Mouse (Mus musculus) kidney, embryonic 14.5 days (tissue): Measurements from ENCODE around the gene Uso1. TPM values are rescaled to one million over a fixed set of nuclear protein-coding genes. Genes with fewer than 3 reads are reported as not detected.
A peak's percentile ranks its signal among the peaks of the same experiment; 100 is the strongest.

Experiments
- ATAC-seq: fragments of 200-750 bp; cut with Nextera tagmentation; 2 replicates; pipeline ENCODE4 v1.8.0; 2017; ENCODE audit warnings: moderate number of reproducible peaks, mild to moderate bottlenecking, moderate TSS enrichment, moderate library complexity; ENCODE audit not compliant: low FRiP score, low TSS enrichment
- H3K27ac ChIP-seq: fragments of 300-500 bp; sonication (generic); 2 replicates; pipeline ENCODE4 v1.5.1; 2014; ENCODE audit warnings: low read depth, mild to moderate bottlenecking, low read length, moderate library complexity, mixed read lengths
- H3K27me3 ChIP-seq: fragments of 300-500 bp; sonication (generic); 2 replicates; pipeline ENCODE4 v1.6.1; 2014; ENCODE audit warnings: mild to moderate bottlenecking, low read length; ENCODE audit not compliant: control insufficient read depth, insufficient read depth
- H3K36me3 ChIP-seq: fragments of 300-500 bp; sonication (generic); 2 replicates; pipeline ENCODE4 v1.6.1; 2014; ENCODE audit warnings: low read length, mixed read lengths; ENCODE audit not compliant: control insufficient read depth, insufficient read depth
- H3K4me1 ChIP-seq: fragments of 300-500 bp; sonication (generic); 2 replicates; pipeline ENCODE4 v1.6.1; 2014; ENCODE audit warnings: low read length, mixed read lengths; ENCODE audit not compliant: control insufficient read depth, insufficient read depth
- H3K4me2 ChIP-seq: fragments of 300-500 bp; sonication (generic); replicated peaks from 2 replicates; pipeline ENCODE4 v1.6.1; 2014; ENCODE audit warnings: low read depth, mild to moderate bottlenecking, low read length
- H3K4me3 ChIP-seq: fragments of 300-500 bp; sonication (generic); 2 replicates; pipeline ENCODE4 v1.5.1; 2014; ENCODE audit warnings: mild to moderate bottlenecking, low read length
- H3K9ac ChIP-seq: fragments of 300-500 bp; sonication (generic); 2 replicates; pipeline ENCODE4 v1.6.1; 2014; ENCODE audit warnings: low read depth, mild to moderate bottlenecking, low read length, moderate library complexity
- H3K9me3 ChIP-seq: fragments of 300-500 bp; sonication (generic); 2 replicates; pipeline ENCODE4 v1.6.1; 2016; ENCODE audit warnings: low read length; ENCODE audit not compliant: control insufficient read depth
- WGBS: fragments of 180-500 bp; shearing (Covaris S2); extraction: QIAGEN DNeasy Blood & Tissue Kit; methylation state at CpG from one replicate; pipeline ENCODE4 v1.1.7; 2014; 5-methylcytosine and 5-hydroxymethylcytosine counted together
- polyA plus RNA-seq: library from polyadenylated mRNA; unstranded; fragments of >200 nt; fragmentation: Nextera tagmentation; extraction: Ambion mirVana; gene quantifications from 2 replicates; pipeline ENCODE4 v1.2.1, GENCODE M21; 2014

Gene Uso1
- 29.0 and 33.4 TPM in 2 replicates for polyA plus RNA-seq

- ATAC-seq = peak; percentile 98
- Histone ChIP-seq H3K4me3 (peak within 1 kb of the TSS; percentile 77), H3K27me3 (no peaks in the 10 kb centered on the region), H3K9ac (peak within 1 kb of the TSS; percentile 88), H3K36me3 (no peaks in the 10 kb centered on the region), H3K4me1 (peaks cover 13% of the 10 kb centered on the region), H3K27ac (peak within 1 kb of the TSS; percentile 71), H3K9me3 (no peaks in the 10 kb centered on the region), H3K4me2 (peak within 1 kb of the TSS; percentile 53)
- under 1% methylated on average over 55 of the region's 59 CpGs for WGBS
Observed at GRCm38 (mm10) chr5:92137239-92138046, at the start of gene Uso1. Uso1 (plus strand) TSS chr5:92137938.

- H3K27ac ChIP-seq = no peak overlapping the region
- ATAC-seq = no peak
- H3K9ac ChIP-seq = no peak overlapping the region
- no peak overlapping the region for H3K4me2 ChIP-seq
- H3K4me3 ChIP-seq = no peak overlapping the region
- H3K36me3 ChIP-seq = no peaks in the 10 kb centered on the region
- H3K9me3 ChIP-seq = no peaks in the 10 kb centered on the region
- H3K27me3 ChIP-seq = no peaks in the 10 kb centered on the region
- no peaks in the 10 kb centered on the region for H3K4me1 ChIP-seq
- 52% methylated on average over 15 of the region's 15 CpGs for whole genome bisulfite sequencing
Observed at GRCm38 (mm10) chr5:92093263-92094061, 44.3 kb upstream of the Uso1 start.

GRCm38 (mm10) chr5:92094062-92094415 lies 43.7 kb upstream of the Uso1 start:
- H3K27me3 ChIP-seq = no peaks in the 10 kb centered on the region
- no peak overlapping the region for H3K4me2 ChIP-seq
- no peak overlapping the region for H3K27ac ChIP-seq
- H3K4me1 ChIP-seq = no peaks in the 10 kb centered on the region
- ATAC-seq = no peak
- no peak overlapping the region for H3K4me3 ChIP-seq
- H3K36me3 ChIP-seq = no peaks in the 10 kb centered on the region
- no peak overlapping the region for H3K9ac ChIP-seq
- WGBS = 55% methylated on average over 3 of the region's 3 CpGs
- H3K9me3 ChIP-seq = no peaks in the 10 kb centered on the region

- H3K9ac ChIP-seq = no peak overlapping the region
- 88% methylated on average over 6 of the region's 6 CpGs for WGBS
- no peaks in the 10 kb centered on the region for H3K27me3 ChIP-seq
- no peak overlapping the region for H3K27ac ChIP-seq
- H3K9me3 ChIP-seq = no peaks in the 10 kb centered on the region
- no peaks in the 10 kb centered on the region for H3K4me1 ChIP-seq
- ATAC-seq = no peak
- H3K36me3 ChIP-seq = no peaks in the 10 kb centered on the region
- H3K4me3 ChIP-seq = no peak overlapping the region
- H3K4me2 ChIP-seq = no peak overlapping the region
Observed at GRCm38 (mm10) chr5:92096786-92097185, 41.0 kb upstream of the Uso1 start.

GRCm38 (mm10) chr5:92097779-92098178 lies 40.0 kb upstream of the Uso1 start:
- Histone ChIP-seq H3K4me1 (peaks cover under 1% of the 10 kb centered on the region; the same call in 1 of the 2 replicates), H3K27ac (no peak overlapping the region), H3K4me2 (no peak overlapping the region), H3K27me3 (no peaks in the 10 kb centered on the region), H3K36me3 (no peaks in the 10 kb centered on the region), H3K4me3 (no peak overlapping the region), H3K9me3 (no peaks in the 10 kb centered on the region), H3K9ac (no peak overlapping the region)
- ATAC-seq = no peak
- 89% methylated on average over 4 of the region's 4 CpGs for WGBS

- H3K27ac ChIP-seq = no peak overlapping the region
- 29% methylated on average over 13 of the region's 13 CpGs for WGBS
- no peak overlapping the region for H3K4me3 ChIP-seq
- no peak overlapping the region for H3K4me2 ChIP-seq
- no peaks in the 10 kb centered on the region for H3K27me3 ChIP-seq
- H3K9ac ChIP-seq = no peak overlapping the region
- peaks cover 4% of the 10 kb centered on the region; the same call in 1 of the 2 replicates for H3K4me1 ChIP-seq
- no peaks in the 10 kb centered on the region for H3K9me3 ChIP-seq
- H3K36me3 ChIP-seq = no peaks in the 10 kb centered on the region
- ATAC-seq = no peak
Observed at GRCm38 (mm10) chr5:92098351-92099109, 39.2 kb upstream of the Uso1 start.

GRCm38 (mm10) chr5:92101601-92102000 lies 36.1 kb upstream of the Uso1 start:
- Histone ChIP-seq H3K9ac (no peak overlapping the region), H3K27me3 (no peaks in the 10 kb centered on the region), H3K36me3 (no peaks in the 10 kb centered on the region), H3K9me3 (no peaks in the 10 kb centered on the region), H3K4me3 (no peak overlapping the region), H3K4me2 (no peak overlapping the region), H3K4me1 (peaks cover 8% of the 10 kb centered on the region; the same call in 1 of the 2 replicates), H3K27ac (no peak overlapping the region)
- WGBS = 85% methylated on average over 8 of the region's 8 CpGs
- ATAC-seq = no peak

- Histone ChIP-seq H3K9me3 (no peaks in the 10 kb centered on the region), H3K4me3 (no peak overlapping the region), H3K4me1 (peaks cover 8% of the 10 kb centered on the region; the same call in 1 of the 2 replicates), H3K9ac (no peak overlapping the region), H3K36me3 (no peaks in the 10 kb centered on the region), H3K27ac (no peak overlapping the region), H3K27me3 (no peaks in the 10 kb centered on the region), H3K4me2 (no peak overlapping the region)
- 23% methylated on average over 6 of the region's 6 CpGs for WGBS
- ATAC-seq = peak; percentile 50; the same call in 1 of the 2 replicates
Observed at GRCm38 (mm10) chr5:92103062-92103461, 34.7 kb upstream of the Uso1 start.
